Mouse (Mus musculus) kidney, adult 2 months (tissue): ENCODE results near the gene Slc9a2.

ENCODE experiments used
- CTCF ChIP-seq: fragments of 200-500 bp; conservative IDR thresholded peaks from 2 replicates; pipeline ENCODE4 v1.5.1; 2011; ENCODE audit warnings: low read depth, mild to moderate bottlenecking, control low read depth, low read length, moderate library complexity, mixed read lengths; ENCODE audit not compliant: insufficient read depth, insufficient read length
- POLR2A ChIP-seq: fragments of 200-500 bp; IDR thresholded peaks from one replicate; pipeline ENCODE4 v1.6.1; 2011; ENCODE audit warnings: low read depth, low read length, control low read depth

DNA sequence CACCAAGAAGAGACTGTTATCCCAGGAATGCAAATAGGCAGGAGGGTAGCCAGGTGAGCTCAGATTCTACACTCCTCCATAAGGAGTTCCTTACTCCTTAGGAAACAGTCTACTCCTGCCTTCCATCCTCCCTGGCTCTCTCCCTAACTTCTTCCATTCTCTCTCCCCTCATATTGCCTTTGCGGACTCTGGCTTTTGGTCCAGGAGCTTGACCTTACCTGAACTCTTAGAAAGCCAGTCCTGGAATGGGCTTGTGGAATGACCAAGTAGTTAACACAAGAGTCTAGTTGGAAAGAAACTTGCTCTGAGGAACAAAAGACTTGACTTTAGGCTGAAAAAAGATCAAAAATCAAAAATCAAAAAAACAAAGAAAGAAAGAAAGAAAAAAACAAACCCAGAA is 48.3 kb downstream of the Slc9a2 start:
- no peak for TF ChIP-seq CTCF
- TF ChIP-seq POLR2A, result no peak
